Mouse (Mus musculus): ENCODE data around the gene Gpc6. TPM values are rescaled to one million over a fixed set of nuclear protein-coding genes. Genes with fewer than 3 reads are reported as not detected.

Gene Gpc6
- polyA plus RNA-seq, 1 experiment from 2014 or later = 11.4 TPM

GRCm38 (mm10) chr14:117055134-117055533 lies 130.0 kb downstream of the Gpc6 start:
- Histone ChIP-seq H3K4me2 (replicated peaks; ENCODE audit: low read depth) (no peak overlapping the region), H3K4me1 (replicated peaks; ENCODE audit: control insufficient read depth, insufficient read depth) (no peaks in the 10 kb centered on the region), H3K4me3 (ENCODE audit: low read depth, low read length) (no peak overlapping the region), H3K27me3 (ENCODE audit: control insufficient read depth, insufficient read depth, low read length) (no peaks in the 10 kb centered on the region), H3K9me3 (ENCODE audit: control insufficient read depth, low read length) (no peaks in the 10 kb centered on the region), H3K9ac (ENCODE audit: low read length) (no peak overlapping the region), H3K36me3 (ENCODE audit: control insufficient read depth, insufficient read depth, low read length) (no peaks in the 10 kb centered on the region), H3K27ac (replicated peaks) (no peak overlapping the region)
- 46% methylated on average over 2 of the region's 2 CpGs for WGBS
- TF ChIP-seq CTCF (IDR thresholded peaks at IDR 0.05; ENCODE audit: low read depth) = no peak
- TF ChIP-seq EP300 (optimal IDR thresholded peaks at IDR 0.05) = no peak
- ATAC-seq (ENCODE audit: low FRiP score, low TSS enrichment) = no peak
- no peak for DNase-seq (ENCODE audit: low spot score)

GRCm38 (mm10) chr14:117061078-117061477 lies 136.0 kb downstream of the Gpc6 start:
- TF ChIP-seq EP300 (optimal IDR thresholded peaks at IDR 0.05) (no peak), CTCF (IDR thresholded peaks at IDR 0.05; ENCODE audit: low read depth) (no peak)
- ATAC-seq (ENCODE audit: low FRiP score, low TSS enrichment) = no peak
- no peak overlapping the region for H3K4me2 ChIP-seq (replicated peaks; ENCODE audit: low read depth)
- no peaks in the 10 kb centered on the region for H3K9me3 ChIP-seq (ENCODE audit: control insufficient read depth, low read length)
- no peaks in the 10 kb centered on the region for H3K4me1 ChIP-seq (replicated peaks; ENCODE audit: control insufficient read depth, insufficient read depth)
- 56% methylated on average over 2 of the region's 2 CpGs for WGBS
- H3K9ac ChIP-seq (ENCODE audit: low read length) = no peak overlapping the region
- no peak overlapping the region for H3K27ac ChIP-seq (replicated peaks)
- H3K27me3 ChIP-seq (ENCODE audit: control insufficient read depth, insufficient read depth, low read length) = no peaks in the 10 kb centered on the region
- H3K36me3 ChIP-seq (ENCODE audit: control insufficient read depth, insufficient read depth, low read length) = no peaks in the 10 kb centered on the region
- no peak overlapping the region for H3K4me3 ChIP-seq (ENCODE audit: low read depth, low read length)
- DNase-seq (ENCODE audit: low spot score) = no peak

DNA sequence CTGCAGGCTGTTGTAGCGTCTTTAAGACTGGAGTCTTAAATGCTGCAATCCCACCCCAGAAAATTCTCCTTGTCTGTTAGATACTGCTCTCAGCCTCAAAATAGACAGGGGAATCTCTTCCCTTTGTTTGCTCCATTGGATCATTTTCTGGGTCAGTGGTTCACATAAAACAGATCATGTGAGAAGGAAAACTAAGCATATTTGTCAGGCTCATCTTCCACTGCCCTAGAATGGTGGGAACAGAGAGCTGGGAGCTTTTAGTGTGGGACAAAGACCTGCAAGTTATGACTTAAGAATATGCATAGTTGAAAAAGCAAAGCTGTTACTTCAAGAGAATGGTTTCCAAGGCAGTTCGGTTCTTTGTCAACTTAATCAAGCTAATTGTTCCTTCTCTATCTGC lies 136.4 kb downstream of the Gpc6 start:
- Histone ChIP-seq H3K4me1 (replicated peaks; ENCODE audit: control insufficient read depth, insufficient read depth) (no peaks in the 10 kb centered on the region), H3K9me3 (ENCODE audit: control insufficient read depth, low read length) (no peaks in the 10 kb centered on the region), H3K27ac (replicated peaks) (no peak overlapping the region), H3K9ac (ENCODE audit: low read length) (no peak overlapping the region), H3K27me3 (ENCODE audit: control insufficient read depth, insufficient read depth, low read length) (no peaks in the 10 kb centered on the region), H3K36me3 (ENCODE audit: control insufficient read depth, insufficient read depth, low read length) (no peaks in the 10 kb centered on the region), H3K4me3 (ENCODE audit: low read depth, low read length) (no peak overlapping the region), H3K4me2 (replicated peaks; ENCODE audit: low read depth) (no peak overlapping the region)
- TF ChIP-seq EP300 (optimal IDR thresholded peaks at IDR 0.05) (no peak), CTCF (IDR thresholded peaks at IDR 0.05; ENCODE audit: low read depth) (no peak)
- DNase-seq (ENCODE audit: low spot score) (no peak), ATAC-seq (ENCODE audit: low FRiP score, low TSS enrichment) (no peak)
- WGBS = 76% methylated on average over 2 of the region's 2 CpGs

GRCm38 (mm10) chr14:117068179-117068578 lies 143.1 kb downstream of the Gpc6 start:
- H3K4me2 ChIP-seq (replicated peaks; ENCODE audit: low read depth) = no peak overlapping the region
- ATAC-seq (ENCODE audit: low FRiP score, low TSS enrichment) = no peak
- H3K4me3 ChIP-seq (ENCODE audit: low read depth, low read length) = no peak overlapping the region
- no peak for DNase-seq (ENCODE audit: low spot score)
- no peaks in the 10 kb centered on the region for H3K36me3 ChIP-seq (ENCODE audit: control insufficient read depth, insufficient read depth, low read length)
- H3K27me3 ChIP-seq (ENCODE audit: control insufficient read depth, insufficient read depth, low read length) = no peaks in the 10 kb centered on the region
- H3K9ac ChIP-seq (ENCODE audit: low read length) = no peak overlapping the region
- no peaks in the 10 kb centered on the region for H3K9me3 ChIP-seq (ENCODE audit: control insufficient read depth, low read length)
- H3K27ac ChIP-seq (replicated peaks) = no peak overlapping the region
- 86% methylated on average over 5 of the region's 5 CpGs for WGBS
- TF ChIP-seq EP300 (optimal IDR thresholded peaks at IDR 0.05) (no peak), CTCF (IDR thresholded peaks at IDR 0.05; ENCODE audit: low read depth) (no peak)
- H3K4me1 ChIP-seq (replicated peaks; ENCODE audit: control insufficient read depth, insufficient read depth) = no peaks in the 10 kb centered on the region

GRCm38 (mm10) chr14:117070470-117071085 lies 145.5 kb downstream of the Gpc6 start:
- Histone ChIP-seq H3K36me3 (ENCODE audit: control insufficient read depth, insufficient read depth, low read length) (no peaks in the 10 kb centered on the region), H3K4me3 (ENCODE audit: low read depth, low read length) (no peak overlapping the region), H3K27me3 (ENCODE audit: control insufficient read depth, insufficient read depth, low read length) (no peaks in the 10 kb centered on the region), H3K27ac (replicated peaks) (no peak overlapping the region), H3K9ac (ENCODE audit: low read length) (no peak overlapping the region), H3K4me2 (replicated peaks; ENCODE audit: low read depth) (no peak overlapping the region), H3K4me1 (replicated peaks; ENCODE audit: control insufficient read depth, insufficient read depth) (no peaks in the 10 kb centered on the region), H3K9me3 (ENCODE audit: control insufficient read depth, low read length) (no peaks in the 10 kb centered on the region)
- TF ChIP-seq CTCF (IDR thresholded peaks at IDR 0.05; ENCODE audit: low read depth) = no peak
- TF ChIP-seq EP300 (optimal IDR thresholded peaks at IDR 0.05) = no peak
- DNase-seq (ENCODE audit: low spot score) (no peak), ATAC-seq (ENCODE audit: low FRiP score, low TSS enrichment) (no peak)
- 79% methylated on average over 4 of the region's 4 CpGs for WGBS

GRCm38 (mm10) chr14:117093586-117093985 lies 168.5 kb downstream of the Gpc6 start:
- H3K4me3 ChIP-seq (ENCODE audit: low read depth, low read length) = no peak overlapping the region
- no peak for ATAC-seq (ENCODE audit: low FRiP score, low TSS enrichment)
- no peaks in the 10 kb centered on the region for H3K9me3 ChIP-seq (ENCODE audit: control insufficient read depth, low read length)
- TF ChIP-seq EP300 (optimal IDR thresholded peaks at IDR 0.05) = no peak
- TF ChIP-seq CTCF (IDR thresholded peaks at IDR 0.05; ENCODE audit: low read depth) = no peak
- H3K4me2 ChIP-seq (replicated peaks; ENCODE audit: low read depth) = no peak overlapping the region
- WGBS = 58% methylated on average over 4 of the region's 4 CpGs
- DNase-seq (ENCODE audit: low spot score) = no peak
- no peak overlapping the region for H3K27ac ChIP-seq (replicated peaks)
- no peak overlapping the region for H3K9ac ChIP-seq (ENCODE audit: low read length)
- H3K27me3 ChIP-seq (ENCODE audit: control insufficient read depth, insufficient read depth, low read length) = no peaks in the 10 kb centered on the region
- no peaks in the 10 kb centered on the region for H3K36me3 ChIP-seq (ENCODE audit: control insufficient read depth, insufficient read depth, low read length)
- H3K4me1 ChIP-seq (replicated peaks; ENCODE audit: control insufficient read depth, insufficient read depth) = 0 out of 2 replicates have a peak, but pooled peaks cover 2% of the 10 kb centered on the region

Measured in stomach, postnatal 0 days (tissue).